Mouse (Mus musculus) heart, postnatal 10 days (tissue): Measurements from ENCODE around the gene Nlrx1. TPM values are rescaled to one million over a fixed set of nuclear protein-coding genes. Genes with fewer than 3 reads are reported as not detected.

Experiments
- DNase-seq, 2 experiments: peaks; one replicate each; pipeline ENCODE4 v3.0.0; 2021
- intact Hi-C: fragments of 180-260 bp; cut with DNase I; formaldehyde crosslinking; loops from one replicate; pipeline ENCODE4 v1.15.1; 2025
- total RNA-seq, 2 experiments: library from RNA; stranded (reverse); gene quantifications; 2 replicates each; pipeline ENCODE4 v1.2.3; 2021

Nlrx1 gene
- total RNA-seq, 2 experiments from 2014 or later, result 14.9 to 18.3 TPM

DNA sequence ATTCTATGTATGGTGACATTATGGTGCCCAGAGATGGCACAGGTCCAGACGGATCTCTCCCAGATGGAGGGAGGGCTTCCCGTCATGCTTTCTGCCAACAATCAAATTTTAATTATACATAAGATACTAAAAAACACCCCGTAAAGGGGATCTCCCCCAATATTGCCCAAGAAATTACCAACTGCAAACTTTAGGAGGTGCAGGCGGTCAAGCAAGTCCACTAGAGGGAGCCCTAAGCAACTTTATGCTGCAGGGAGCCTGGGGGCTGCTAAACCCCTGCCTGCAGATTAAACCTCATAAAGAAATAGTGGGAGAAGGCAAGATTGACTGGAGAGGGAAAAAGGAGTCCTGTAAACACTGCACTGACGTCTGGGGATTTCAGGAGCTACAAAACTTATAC, 29.0 kb downstream of the Nlrx1 start:
- intact Hi-C loops, result loop anchor here (1.0 to 10.0 kb wide), 2 partner anchors 118 to 255 kb away; no protein-coding TSS in a partner anchor
- peak; percentile 62 to 79 for DNase-seq

DNA sequence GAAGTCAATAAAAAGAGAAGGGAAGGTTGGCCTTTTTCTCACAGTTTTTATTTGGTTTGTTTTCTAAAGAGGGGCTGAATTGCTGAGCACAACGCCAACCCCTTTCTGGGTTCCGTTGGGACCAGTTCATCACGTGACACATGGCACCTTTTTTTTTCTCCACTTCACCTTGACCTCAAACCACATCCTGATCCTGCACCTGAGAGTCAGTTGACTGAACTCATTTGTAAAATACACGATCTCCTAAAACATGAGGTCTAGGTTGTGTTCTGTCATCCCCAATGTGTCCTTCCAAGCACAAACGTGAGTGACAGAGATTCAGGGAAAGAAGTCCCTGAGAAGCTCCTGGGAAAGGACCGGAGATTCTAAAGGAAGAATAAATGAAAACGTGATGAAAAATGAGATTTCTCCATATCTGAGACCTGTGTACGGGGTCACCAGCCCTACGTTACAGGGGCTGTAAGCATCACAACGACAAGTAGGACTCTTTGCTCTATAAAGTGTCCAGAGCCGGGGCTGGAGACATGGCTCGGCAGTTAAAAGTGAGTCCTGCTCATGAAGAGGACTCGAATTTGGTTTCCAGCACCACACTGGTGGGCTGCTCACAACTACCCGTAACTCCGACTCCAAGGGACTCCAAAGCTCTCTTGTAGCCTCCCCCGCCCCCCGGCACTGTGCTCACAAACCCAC, 29.8 kb downstream of the Nlrx1 start:
- intact Hi-C loops, result loop anchor here (1.0 to 10.0 kb wide), 2 partner anchors 119 to 254 kb away; no protein-coding TSS in a partner anchor
- DNase-seq, result no peak

GRCm38 (mm10) chr9:44237128-44237527, 31.3 kb downstream of the Nlrx1 start:
- DNase-seq, result no peak
- intact Hi-C loops, result loop anchor here (10.0 kb wide), 1 partner anchor 252 kb away; no protein-coding TSS in a partner anchor

- DNase-seq, result no peak
- intact Hi-C loops, result loop anchor here (10.0 kb wide), 1 partner anchor 252 kb away; no protein-coding TSS in a partner anchor
Measured at GRCm38 (mm10) chr9:44236601-44237000, 31.8 kb downstream of the Nlrx1 start.

DNA sequence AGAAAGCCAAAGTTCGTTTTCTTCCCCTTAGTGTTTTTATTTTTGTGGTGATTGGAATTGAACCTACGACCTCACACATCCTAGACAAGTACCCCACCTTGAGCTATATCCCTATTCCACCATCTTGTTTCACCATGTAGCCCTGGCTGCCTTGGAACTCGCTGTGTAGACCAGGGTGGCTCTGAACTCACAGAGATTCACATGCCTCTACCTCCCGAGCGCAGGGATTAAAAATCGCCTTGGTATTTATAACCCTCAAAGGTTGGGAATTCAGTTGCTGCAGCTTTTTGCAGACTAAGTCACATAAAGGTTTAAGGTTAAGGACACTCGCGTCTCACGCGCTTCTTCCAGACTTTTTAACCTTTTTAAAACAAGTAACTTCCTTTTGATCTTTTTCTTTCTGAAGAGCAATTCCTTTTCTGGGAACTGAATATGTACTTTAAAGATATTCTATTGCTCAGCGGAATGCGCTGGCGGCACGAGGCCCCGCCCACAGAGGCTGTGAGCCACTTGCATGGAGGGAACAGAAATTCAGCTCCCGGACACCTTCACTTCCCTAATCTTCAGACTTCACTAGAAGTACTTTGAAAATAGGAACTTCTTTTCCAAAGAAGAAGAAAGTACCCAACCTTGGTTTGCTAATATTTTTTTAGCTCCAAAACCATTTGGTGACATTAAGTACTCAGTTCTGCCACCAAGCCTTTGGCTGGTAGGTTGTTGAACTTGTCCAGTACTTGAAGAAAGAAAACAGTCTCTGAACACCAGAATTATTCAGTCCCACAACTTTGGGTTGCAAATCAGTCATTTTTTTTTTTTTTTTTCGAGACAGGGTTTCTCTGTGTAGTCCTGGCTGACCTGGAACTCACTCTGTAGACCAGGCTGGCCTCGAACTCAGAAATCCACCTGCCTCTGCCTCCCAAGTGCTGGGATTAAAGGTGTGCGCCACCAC, 33.6 kb downstream of the Nlrx1 start:
- intact Hi-C loops, result loop anchor here (10.0 kb wide), 1 partner anchor 250 kb away; no protein-coding TSS in a partner anchor
- DNase-seq, result peak; percentile 61

GRCm38 (mm10) chr9:44233802-44234478, 34.5 kb downstream of the Nlrx1 start, which contains the start of gene Cbl:
Gene Cbl, minus strand, starts transcription at chr9:44234049.
- DNase-seq, result peak; percentile 100
- intact Hi-C loops, result loop anchor here (1.0 to 10.0 kb wide), 3 partner anchors 61 to 249 kb away; no protein-coding TSS in a partner anchor

- intact Hi-C loops, result loop anchor here (1.0 to 10.0 kb wide), 3 partner anchors 60 to 248 kb away; no protein-coding TSS in a partner anchor
- DNase-seq, result peak in 1 of 2 experiments; percentile 53
Measured at GRCm38 (mm10) chr9:44233021-44233801, 35.2 kb downstream of the Nlrx1 start.

GRCm38 (mm10) chr9:44231609-44232008, 36.8 kb downstream of the Nlrx1 start:
- intact Hi-C loops, result loop anchor here (2.0 to 10.0 kb wide), 2 partner anchors 59 to 247 kb away; no protein-coding TSS in a partner anchor
- DNase-seq, result no peak

DNA sequence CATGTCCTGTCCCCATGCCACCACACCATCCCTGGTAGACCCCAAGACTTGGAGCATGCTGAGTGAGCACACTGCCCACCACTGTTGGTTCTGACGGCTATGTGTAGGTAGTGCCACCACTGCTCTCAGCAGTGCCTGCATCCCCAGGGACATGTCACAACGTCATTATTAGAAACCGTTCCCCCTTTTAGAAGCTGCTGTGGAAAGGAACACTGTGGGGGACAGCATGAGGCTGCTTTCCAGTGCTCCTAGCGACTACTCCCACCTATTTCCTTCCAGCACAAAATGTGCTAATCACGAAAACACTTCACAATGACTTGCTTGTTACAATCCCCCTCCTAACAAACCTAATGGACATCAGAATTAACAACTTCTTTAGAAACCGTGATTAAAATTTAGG, 42.4 kb downstream of the Nlrx1 start:
- DNase-seq, result no peak
- intact Hi-C loops, result no loop called here

DNA sequence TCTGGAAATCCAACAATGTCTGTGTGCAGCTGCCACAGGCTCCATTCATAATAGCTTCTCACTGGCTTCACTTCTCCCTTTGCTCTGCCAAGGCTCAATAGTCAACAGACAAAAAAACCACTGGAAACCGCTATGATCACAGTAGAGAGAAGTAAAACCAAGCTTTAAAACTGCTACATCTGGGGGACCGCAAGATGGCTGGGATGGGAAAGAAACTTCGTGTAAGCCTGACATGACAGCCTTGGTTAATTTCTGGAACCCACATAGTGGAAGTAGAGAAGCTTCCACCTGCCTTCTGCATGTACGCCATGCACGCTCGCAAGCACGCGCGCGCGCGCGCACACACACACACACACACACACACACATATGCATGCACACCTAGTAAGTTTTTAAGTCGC, 54.9 kb downstream of the Nlrx1 start:
- intact Hi-C loops, result no loop called here
- DNase-seq, result no peak

DNA sequence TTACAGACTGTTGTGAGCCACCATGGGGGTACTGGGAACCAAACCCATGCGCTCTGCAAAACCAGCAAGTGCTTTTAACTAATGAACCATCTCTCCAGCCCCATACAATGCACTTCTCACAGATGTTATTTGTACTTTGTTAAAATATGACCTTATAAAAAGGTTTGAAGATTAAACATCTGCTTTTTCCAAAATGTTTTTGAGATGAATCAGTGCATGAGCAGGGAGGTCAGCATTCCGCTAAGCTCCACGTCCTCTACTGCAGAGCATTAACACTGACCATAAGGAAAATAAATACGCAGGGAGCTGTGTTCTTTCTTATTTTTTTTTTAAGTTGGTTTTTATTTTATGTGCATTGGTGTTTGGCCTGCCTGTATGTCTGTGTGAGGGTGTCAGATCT, 56.0 kb downstream of the Nlrx1 start:
- DNase-seq, result no peak
- intact Hi-C loops, result no loop called here

DNA sequence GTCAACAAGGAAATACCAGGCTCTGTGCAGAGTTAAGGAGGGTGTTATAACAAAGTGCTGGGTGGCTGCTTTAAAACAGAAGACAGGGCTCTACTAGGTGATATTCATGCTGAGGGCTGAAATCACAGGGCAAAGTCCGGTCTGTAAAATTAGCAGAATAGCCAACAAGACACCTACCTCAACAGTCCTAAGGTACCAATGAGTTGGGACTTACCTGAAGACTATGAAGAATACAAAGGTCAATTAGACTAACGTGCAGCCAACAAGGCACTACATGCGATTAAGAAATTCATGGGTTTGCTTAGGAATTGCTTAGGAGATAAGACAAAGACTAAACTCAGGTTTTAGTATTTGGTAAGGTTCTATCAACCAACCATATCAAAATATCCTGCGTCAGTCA, 59.0 kb downstream of the Nlrx1 start:
- no peak for DNase-seq
- intact Hi-C loops, result no loop called here

- DNase-seq, result no peak
- intact Hi-C loops, result no loop called here
Measured at GRCm38 (mm10) chr9:44207840-44208239, 60.6 kb downstream of the Nlrx1 start.

Other genes with a start within 250 kb of the Nlrx1 start
- gene Thy1, start 225.2 kb downstream of the Nlrx1 start, total RNA-seq, result 10 to 100 TPM; 31.3 to 32.3 TPM
- 100 to 1,000 TPM; 102 to 150 TPM for gene Usp2, start 201.6 kb downstream of the Nlrx1 start, total RNA-seq
- gene Mfrp, start 166.9 kb downstream of the Nlrx1 start, total RNA-seq, result not detected
- 10 to 100 TPM; 15.5 to 21.3 TPM for gene C1qtnf5, start 161.4 kb downstream of the Nlrx1 start, total RNA-seq
- under 1 TPM; 0.10 to 0.12 TPM for gene Gm49380, start 155.1 kb downstream of the Nlrx1 start, total RNA-seq
- 10 to 100 TPM; 18.1 TPM for gene Rnf26, start 155.1 kb downstream of the Nlrx1 start, total RNA-seq
- 100 to 1,000 TPM; 147 to 156 TPM for gene Mcam, start 134.1 kb downstream of the Nlrx1 start, total RNA-seq
- gene Cbl, start 34.5 kb downstream of the Nlrx1 start, total RNA-seq, result 10 to 100 TPM; 30.9 to 31.3 TPM
- not detected for gene Ccdc153, start 27.9 kb downstream of the Nlrx1 start, total RNA-seq
- gene Pdzd3, start 17.1 kb downstream of the Nlrx1 start, total RNA-seq, result 1 to 10 TPM; 2.3 to 3.3 TPM
- 1 to 10 TPM; 1.0 to 1.5 TPM for gene Abcg4, start 20.0 kb upstream of the Nlrx1 start, total RNA-seq
- 10 to 100 TPM; 10.0 to 11.1 TPM for gene Hinfp, start 37.1 kb upstream of the Nlrx1 start, total RNA-seq
- 10 to 100 TPM; 14.2 to 17.6 TPM for gene C2cd2l, start 51.7 kb upstream of the Nlrx1 start, total RNA-seq
- gene Dpagt1, start 57.4 kb upstream of the Nlrx1 start, total RNA-seq, result 10 to 100 TPM; 21.1 to 25.2 TPM
- 10 to 100 TPM; 54.1 to 57.9 TPM for gene H2afx, start 66.1 kb upstream of the Nlrx1 start, total RNA-seq
- 10 to 100 TPM; 54.2 to 55.2 TPM for gene Hmbs, start 75.6 kb upstream of the Nlrx1 start, total RNA-seq
- gene Vps11, start 93.1 kb upstream of the Nlrx1 start, total RNA-seq, result 10 to 100 TPM; 22.4 to 22.8 TPM
- 10 to 100 TPM; 35.8 to 45.7 TPM for gene Hyou1, start 110.9 kb upstream of the Nlrx1 start, total RNA-seq
- 10 to 100 TPM; 29.2 to 31.6 TPM for gene Slc37a4, start 128.3 kb upstream of the Nlrx1 start, total RNA-seq
- gene Rps25, start 138.5 kb upstream of the Nlrx1 start, total RNA-seq, result 1,000 to 10,000 TPM; 1,003 to 1,015 TPM
- 10 to 100 TPM; 34.8 to 42.5 TPM for gene Trappc4, start 139.0 kb upstream of the Nlrx1 start, total RNA-seq
- 10 to 100 TPM; 11.6 to 12.0 TPM for gene Ccdc84, start 150.0 kb upstream of the Nlrx1 start, total RNA-seq
- not detected for gene Foxr1, start 172.5 kb upstream of the Nlrx1 start, total RNA-seq
- not detected for gene Upk2, start 186.4 kb upstream of the Nlrx1 start, total RNA-seq
- gene Bcl9l, start 214.2 kb upstream of the Nlrx1 start, total RNA-seq, result 10 to 100 TPM; 66.8 to 73.0 TPM